Mouse (Mus musculus) ES-Bruce4 (cell line): ENCODE data around the gene Med21. TPM values are rescaled to one million over a fixed set of nuclear protein-coding genes. Genes with fewer than 3 reads are reported as not detected.
A peak's percentile ranks its signal among the peaks of the same experiment; 100 is the strongest.

Experiments used
- H3K27ac ChIP-seq: 2 replicates; pipeline ENCODE4 v1.5.1; 2012; ENCODE audit warnings: low read length, inconsistent platforms; ENCODE audit not compliant: insufficient read depth
- H3K27me3 ChIP-seq: 2 replicates; pipeline ENCODE4 v1.6.1; 2012; ENCODE audit warnings: mild to moderate bottlenecking, low read length, inconsistent platforms; ENCODE audit not compliant: control insufficient read depth, poor library complexity, insufficient read depth, severe bottlenecking
- H3K36me3 ChIP-seq: 2 replicates; pipeline ENCODE4 v1.6.1; 2012; ENCODE audit warnings: inconsistent platforms, mild to moderate bottlenecking, low read length, moderate library complexity; ENCODE audit not compliant: control insufficient read depth, poor library complexity, insufficient read depth, severe bottlenecking
- H3K4me1 ChIP-seq: one replicate; pipeline ENCODE4 v1.8.1; 2011; ENCODE audit warnings: low read length; ENCODE audit not compliant: control insufficient read depth, insufficient read depth
- H3K4me3 ChIP-seq: 2 replicates; pipeline ENCODE4 v1.5.1; 2011; ENCODE audit warnings: low read depth, mild to moderate bottlenecking, low read length
- H3K9ac ChIP-seq: 2 replicates; pipeline ENCODE4 v1.6.1; 2012; ENCODE audit warnings: low read depth, mild to moderate bottlenecking, inconsistent platforms; ENCODE audit not compliant: poor library complexity, severe bottlenecking
- H3K9me3 ChIP-seq: replicated peaks from 2 replicates; pipeline ENCODE4 v1.6.1; 2012; ENCODE audit warnings: mild to moderate bottlenecking, low read length, inconsistent platforms; ENCODE audit not compliant: control insufficient read depth, poor library complexity, insufficient read depth, severe bottlenecking
- CTCF ChIP-seq: IDR thresholded peaks from one replicate; pipeline ENCODE4 v1.8.1; 2011; ENCODE audit warnings: low read depth, low read length
- EP300 ChIP-seq: IDR thresholded peaks from 2 replicates; pipeline ENCODE4 v1.6.1; 2011; ENCODE audit warnings: low read depth, low read length; ENCODE audit not compliant: insufficient read depth
- POLR2A ChIP-seq: IDR thresholded peaks from one replicate; pipeline ENCODE4 v1.8.1; 2011; ENCODE audit warnings: low read length; ENCODE audit not compliant: insufficient read depth
- polyA plus RNA-seq: library from polyadenylated mRNA; stranded (reverse); fragments of >200 nt; gene quantifications from 2 replicates; pipeline ENCODE4 v1.2.4, GENCODE M21; 2011; ENCODE audit warnings: low read depth; ENCODE audit not compliant: missing spikeins, insufficient read depth, insufficient read length

Gene Med21
- polyA plus RNA-seq, 1 experiment, result 92.1 TPM

- Histone ChIP-seq H3K27ac (no peak overlapping the region), H3K4me3 (no peak overlapping the region), H3K36me3 (no peaks in the 10 kb centered on the region), H3K4me1 (no peaks in the 10 kb centered on the region), H3K9ac (no peak overlapping the region), H3K9me3 (no peaks in the 10 kb centered on the region), H3K27me3 (no peaks in the 10 kb centered on the region)
- no peak for TF ChIP-seq POLR2A
- no peak for TF ChIP-seq EP300
- TF ChIP-seq CTCF, result peak; percentile 82
Observed at GRCm38 (mm10) chr6:146662679-146663078, 20.3 kb downstream of the Med21 start.

DNA sequence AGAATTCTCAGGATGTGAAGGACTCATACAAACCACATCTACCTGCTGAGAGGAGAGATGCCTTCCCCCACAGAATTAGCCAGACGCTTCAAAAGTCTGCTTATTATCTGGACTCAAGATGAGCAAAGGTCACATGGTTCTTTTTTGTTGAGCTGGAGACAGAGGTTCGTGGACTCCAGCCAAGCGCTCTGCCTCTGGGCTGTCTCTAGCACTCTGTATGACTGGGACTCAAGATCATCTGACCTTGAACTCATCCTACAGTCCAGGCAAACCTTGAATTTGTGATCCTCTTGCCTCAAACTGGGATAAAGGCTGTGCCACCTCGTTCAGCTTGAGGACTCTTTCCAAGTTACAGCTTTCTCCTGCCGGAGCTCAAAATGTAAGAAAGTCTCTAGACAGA, 21.8 kb downstream of the Med21 start:
- no peak for TF ChIP-seq POLR2A
- TF ChIP-seq EP300, result no peak
- no peak for TF ChIP-seq CTCF
- Histone ChIP-seq H3K27me3 (no peaks in the 10 kb centered on the region), H3K9me3 (no peaks in the 10 kb centered on the region), H3K36me3 (no peaks in the 10 kb centered on the region), H3K4me3 (no peak overlapping the region), H3K27ac (no peak overlapping the region), H3K4me1 (no peaks in the 10 kb centered on the region), H3K9ac (no peak overlapping the region)

GRCm38 (mm10) chr6:146664917-146665316, 22.6 kb downstream of the Med21 start:
- no peak overlapping the region for H3K27ac ChIP-seq
- no peaks in the 10 kb centered on the region for H3K36me3 ChIP-seq
- TF ChIP-seq CTCF (no peak), POLR2A (no peak)
- no peak overlapping the region for H3K4me3 ChIP-seq
- H3K9me3 ChIP-seq, result no peaks in the 10 kb centered on the region
- H3K4me1 ChIP-seq, result no peaks in the 10 kb centered on the region
- no peaks in the 10 kb centered on the region for H3K27me3 ChIP-seq
- H3K9ac ChIP-seq, result no peak overlapping the region

- no peak for TF ChIP-seq EP300
- no peak for TF ChIP-seq POLR2A
- TF ChIP-seq CTCF, result no peak
- Histone ChIP-seq H3K27me3 (no peaks in the 10 kb centered on the region), H3K27ac (no peak overlapping the region), H3K9me3 (no peaks in the 10 kb centered on the region), H3K36me3 (no peaks in the 10 kb centered on the region), H3K4me1 (no peaks in the 10 kb centered on the region), H3K9ac (no peak overlapping the region), H3K4me3 (no peak overlapping the region)
Observed at GRCm38 (mm10) chr6:146665408-146665807, 23.1 kb downstream of the Med21 start.

DNA sequence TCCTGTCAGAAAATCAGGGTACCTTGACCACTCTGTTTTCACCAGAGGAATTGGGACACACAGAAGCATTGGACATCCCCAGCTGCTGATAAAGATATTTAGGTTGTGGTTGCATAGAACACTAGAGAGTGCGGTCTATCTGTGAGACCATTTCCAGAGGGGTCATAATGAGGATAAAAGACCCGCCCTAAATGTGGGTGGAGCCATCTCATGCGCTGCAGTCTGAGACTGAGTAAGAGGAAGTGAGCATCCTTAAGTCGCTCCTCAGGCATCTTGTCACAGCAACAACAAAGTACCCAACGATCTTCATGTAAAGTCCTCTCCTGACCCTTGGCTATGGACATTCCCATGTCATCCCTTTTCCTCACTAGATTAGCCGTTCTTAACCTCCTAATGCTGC, 24.5 kb downstream of the Med21 start:
- Histone ChIP-seq H3K4me3 (no peak overlapping the region), H3K36me3 (no peaks in the 10 kb centered on the region), H3K4me1 (no peaks in the 10 kb centered on the region), H3K9me3 (no peaks in the 10 kb centered on the region), H3K27me3 (no peaks in the 10 kb centered on the region), H3K27ac (no peak overlapping the region), H3K9ac (no peak overlapping the region)
- no peak for TF ChIP-seq POLR2A
- no peak for TF ChIP-seq EP300
- TF ChIP-seq CTCF, result no peak

- no peak overlapping the region for H3K4me3 ChIP-seq
- H3K27ac ChIP-seq, result no peak overlapping the region
- TF ChIP-seq POLR2A, result no peak
- no peak for TF ChIP-seq EP300
- TF ChIP-seq CTCF, result no peak
Observed at GRCm38 (mm10) chr6:146668606-146669005, 26.3 kb downstream of the Med21 start.

More at GRCm38 (mm10) chr6:146668606-146669005, 26.3 kb downstream of the Med21 start:
- H3K9ac ChIP-seq, result no peak overlapping the region
- no peaks in the 10 kb centered on the region for H3K9me3 ChIP-seq
- H3K36me3 ChIP-seq, result no peaks in the 10 kb centered on the region
- no peaks in the 10 kb centered on the region for H3K4me1 ChIP-seq
- no peaks in the 10 kb centered on the region for H3K27me3 ChIP-seq
